Mouse (Mus musculus) right cerebral cortex, postnatal 4 days (tissue): ENCODE measurements around the gene Vegfc.

ENCODE experiments used
- DNase-seq: peaks from one replicate; pipeline ENCODE4 v3.0.0-alpha.2; 2022

The Vegfc gene

DNA sequence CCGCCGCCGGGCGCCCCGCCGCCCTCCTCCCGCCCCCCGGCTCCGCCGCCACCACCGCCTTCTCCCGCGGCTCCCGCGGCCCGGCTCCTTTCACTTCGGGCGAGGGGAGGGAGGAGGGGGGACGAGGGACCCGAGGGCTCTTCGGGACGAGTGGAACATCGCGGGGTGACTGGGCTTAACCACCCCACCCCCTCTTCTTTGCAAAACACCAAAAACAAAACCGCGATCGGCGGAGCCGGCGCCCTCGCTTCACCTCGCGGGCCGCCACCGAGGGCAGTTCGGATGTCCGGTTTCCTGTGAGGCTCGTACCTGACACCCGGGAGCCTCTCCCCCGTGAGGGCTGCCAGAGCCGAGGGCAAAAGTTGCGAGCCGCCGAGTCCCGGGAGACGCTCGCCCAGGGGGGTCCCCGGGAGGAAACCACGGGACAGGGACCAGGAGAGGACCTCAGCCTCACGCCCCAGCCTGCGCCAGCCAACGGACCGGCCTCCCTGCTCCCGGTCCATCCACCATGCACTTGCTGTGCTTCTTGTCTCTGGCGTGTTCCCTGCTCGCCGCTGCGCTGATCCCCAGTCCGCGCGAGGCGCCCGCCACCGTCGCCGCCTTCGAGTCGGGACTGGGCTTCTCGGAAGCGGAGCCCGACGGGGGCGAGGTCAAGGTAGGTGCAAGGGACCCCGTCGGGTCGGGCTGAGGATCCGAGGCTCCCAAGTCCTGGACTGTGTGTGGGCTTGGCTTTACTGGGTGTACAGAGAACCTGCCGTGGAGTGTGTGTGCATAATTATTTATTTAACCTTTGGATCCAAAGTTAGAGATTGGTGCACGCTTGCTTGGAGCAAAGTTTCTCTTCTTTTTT is at the start of gene Vegfc:
Gene Vegfc (plus strand): TSS at position 336 of the 850 bp plus-strand sequence.
- DNase-seq, result peak; percentile 56

DNA sequence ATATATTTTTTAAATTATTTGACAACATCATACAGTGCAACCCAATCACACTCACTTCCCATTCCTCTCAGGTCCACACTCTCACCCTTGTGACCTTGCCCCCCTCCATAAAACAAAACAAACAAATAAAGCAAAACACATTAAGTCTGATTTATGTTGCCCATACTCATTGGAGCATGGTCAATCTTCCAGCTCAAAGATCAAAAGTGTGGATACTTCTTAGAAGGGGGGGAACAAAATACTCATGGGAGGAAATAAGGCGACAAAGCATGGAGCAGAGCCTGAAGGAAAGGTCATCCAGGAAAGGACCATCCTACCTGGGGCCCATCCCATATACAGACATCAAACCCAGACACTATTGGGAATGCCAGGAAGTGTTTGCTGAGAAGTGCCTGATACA is 42.8 kb upstream of the Vegfc start:
- no peak for DNase-seq

DNA sequence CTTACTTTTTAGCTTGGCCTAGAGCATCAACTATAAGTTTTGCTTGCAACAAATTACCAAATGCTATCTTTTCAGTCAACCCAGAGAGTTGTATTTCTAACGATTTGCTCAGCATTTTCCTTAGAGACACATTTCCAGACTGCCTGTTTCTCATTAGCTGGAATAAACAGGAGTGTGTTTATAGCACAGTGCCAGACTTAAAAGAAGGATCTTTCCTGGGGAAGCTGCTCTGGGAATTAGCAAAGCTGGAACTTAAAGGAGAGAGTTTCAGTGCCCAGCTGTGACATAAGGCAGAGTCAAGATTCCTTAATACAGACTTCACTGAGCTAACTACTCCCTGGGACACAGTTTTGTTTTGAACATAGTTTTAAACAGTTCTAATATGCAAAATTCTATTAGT is 34.8 kb upstream of the Vegfc start:
- no peak for DNase-seq

DNA sequence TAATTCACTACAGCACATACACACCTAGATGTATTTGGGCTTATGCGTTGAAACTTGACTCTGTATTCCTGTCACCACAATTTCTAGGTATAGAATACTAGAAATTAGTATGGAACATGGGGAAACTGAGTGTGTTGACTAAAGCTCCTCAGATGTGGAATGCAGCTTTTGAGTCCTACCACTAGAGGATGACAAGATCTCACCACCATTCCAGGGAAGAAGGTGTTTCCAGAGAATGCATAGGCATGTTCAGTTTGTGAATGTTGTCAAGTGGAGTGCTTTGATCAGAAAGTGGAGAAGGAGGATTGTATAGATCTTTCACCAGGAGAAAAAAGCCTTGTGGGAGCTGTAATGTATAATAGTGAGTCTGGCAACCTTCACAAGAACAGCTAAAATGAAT is 33.9 kb upstream of the Vegfc start:
- no peak for DNase-seq

DNA sequence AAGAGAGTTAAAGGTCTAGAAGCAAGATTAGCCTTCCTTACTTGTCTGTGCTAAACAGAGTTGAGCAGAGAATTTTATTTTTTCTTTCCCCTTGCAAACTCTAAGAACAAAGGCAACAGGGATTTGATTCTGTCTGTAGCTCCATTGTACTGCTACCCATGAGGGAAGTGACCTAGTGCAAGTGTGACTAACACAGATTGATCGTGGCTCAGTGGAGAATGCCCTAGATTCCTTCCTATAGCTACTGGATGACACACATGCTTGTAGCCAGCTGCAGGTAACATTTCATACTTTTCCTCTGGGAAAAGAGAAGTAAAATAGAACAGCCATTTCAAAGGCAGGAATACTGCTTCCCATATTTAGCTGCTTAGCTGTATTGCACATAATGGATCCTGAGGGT is 24.2 kb upstream of the Vegfc start:
- no peak for DNase-seq

DNA sequence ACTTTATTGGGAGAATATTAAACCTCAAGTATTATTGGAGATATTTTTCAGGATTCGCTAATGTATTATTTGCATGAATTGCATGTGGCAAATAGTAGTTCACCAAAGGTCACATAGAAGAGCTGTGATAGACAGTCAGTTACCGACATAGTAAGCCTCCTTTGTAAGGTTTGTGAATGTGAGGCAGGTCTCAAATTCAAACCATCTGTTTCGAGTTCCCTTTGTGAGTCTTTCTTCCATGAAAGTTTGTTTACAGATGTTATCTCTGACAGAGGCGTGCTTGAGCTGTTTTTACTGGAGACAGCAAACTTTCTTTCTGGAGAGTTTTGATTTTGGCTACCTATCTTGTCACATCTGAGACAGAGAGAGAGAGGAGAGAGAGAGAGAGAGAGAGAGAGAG is 11.9 kb upstream of the Vegfc start:
- DNase-seq, result no peak

DNA sequence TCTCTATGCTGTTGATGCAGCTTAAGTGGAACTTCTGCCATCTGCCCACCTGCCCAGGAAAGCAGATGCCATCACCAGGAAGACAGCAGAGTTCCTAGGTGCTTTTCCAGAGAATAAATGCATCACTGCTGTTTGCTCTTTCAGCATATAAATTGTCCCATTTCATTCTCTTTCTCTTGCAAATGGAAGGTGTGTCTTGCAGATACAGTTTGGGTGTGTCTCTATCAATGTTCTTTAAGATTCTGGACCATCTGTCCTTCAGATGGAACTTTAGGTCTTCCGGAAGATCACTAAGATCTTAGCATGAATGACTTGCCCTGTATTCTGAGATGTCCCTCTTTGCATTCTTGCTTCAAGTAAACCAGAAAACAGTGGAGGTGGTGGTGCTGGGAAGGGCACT is 1.1 kb upstream of the Vegfc start:
- no peak for DNase-seq

DNA sequence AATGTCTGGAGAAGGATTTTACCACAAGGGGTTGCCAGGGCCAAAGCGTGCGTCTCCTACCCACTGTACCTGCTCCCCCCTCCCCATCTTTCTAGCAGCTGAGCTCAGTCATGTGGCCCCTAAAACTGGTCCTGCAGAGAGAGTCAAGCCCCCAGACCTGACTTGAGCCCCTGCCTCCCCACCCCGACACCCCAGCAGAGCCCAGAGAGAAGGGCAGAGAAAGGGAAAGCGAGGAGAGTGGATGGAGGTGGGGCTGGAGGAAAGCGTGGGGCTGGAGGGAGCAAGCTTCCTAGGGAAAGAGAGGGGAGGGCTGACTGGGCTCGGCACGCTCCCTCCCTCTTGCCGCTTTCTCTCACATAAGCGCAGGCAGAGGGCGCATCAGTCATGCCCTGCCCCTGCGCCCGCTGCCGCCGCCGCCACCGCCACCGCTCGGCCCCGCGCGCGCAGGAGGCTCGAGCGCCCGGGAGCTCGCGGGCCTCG is 575 bp upstream of the Vegfc start:
- no peak for DNase-seq

DNA sequence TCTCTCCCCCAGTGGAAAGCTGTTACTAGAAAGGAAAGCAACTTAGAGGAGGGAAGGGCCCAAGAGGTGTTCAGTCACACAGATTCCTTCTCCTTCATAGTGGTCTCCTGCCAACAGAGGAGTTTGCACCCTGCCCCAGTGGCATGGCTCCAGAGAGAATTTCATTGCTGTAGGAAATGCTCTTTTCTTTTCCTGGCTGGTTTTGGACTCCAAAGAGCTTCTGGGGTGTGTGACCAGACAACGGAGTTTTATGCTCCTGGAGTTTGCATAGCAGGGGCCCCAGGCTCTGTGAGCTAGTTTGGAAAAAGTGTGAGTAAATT is 675 bp downstream of the Vegfc start:
- DNase-seq, result peak; percentile 2

DNA sequence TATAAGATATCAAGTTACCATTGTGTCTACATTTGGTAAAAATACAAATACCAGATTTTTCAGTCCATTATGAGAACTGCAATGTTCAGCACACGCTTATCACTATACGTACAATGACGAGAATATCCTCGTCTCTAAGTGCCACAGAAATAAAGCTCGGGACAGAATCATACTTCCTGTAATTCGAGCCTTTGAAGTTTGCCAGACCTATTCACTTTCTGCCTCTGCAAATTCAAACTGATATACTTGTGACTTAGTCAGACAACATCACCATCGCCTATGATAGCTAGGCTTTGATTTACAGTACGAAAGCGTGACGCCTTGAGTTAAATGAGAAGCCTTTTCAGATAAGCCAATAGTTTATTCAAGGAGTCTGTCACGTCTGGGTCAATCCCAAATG is 1.6 kb downstream of the Vegfc start:
- DNase-seq, result no peak

DNA sequence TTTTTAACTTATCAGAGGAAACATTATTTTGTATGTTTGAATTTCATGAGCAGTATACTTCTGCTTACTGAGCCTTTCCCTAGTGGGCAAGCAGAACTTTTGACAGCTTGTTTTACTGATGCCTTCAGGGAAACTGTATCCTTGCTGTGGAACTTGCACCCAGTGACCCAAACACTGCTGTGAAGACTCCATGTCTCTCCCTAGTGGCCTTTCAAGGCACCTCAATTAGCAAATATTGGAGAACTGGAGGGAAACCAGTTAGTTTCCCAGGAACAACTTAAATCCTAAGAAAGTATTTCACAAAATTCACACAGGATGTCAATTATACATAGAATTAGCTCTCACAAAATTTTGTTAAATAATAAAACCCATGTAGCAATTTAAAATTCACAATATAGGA is 2.2 kb downstream of the Vegfc start:
- DNase-seq, result no peak

DNA sequence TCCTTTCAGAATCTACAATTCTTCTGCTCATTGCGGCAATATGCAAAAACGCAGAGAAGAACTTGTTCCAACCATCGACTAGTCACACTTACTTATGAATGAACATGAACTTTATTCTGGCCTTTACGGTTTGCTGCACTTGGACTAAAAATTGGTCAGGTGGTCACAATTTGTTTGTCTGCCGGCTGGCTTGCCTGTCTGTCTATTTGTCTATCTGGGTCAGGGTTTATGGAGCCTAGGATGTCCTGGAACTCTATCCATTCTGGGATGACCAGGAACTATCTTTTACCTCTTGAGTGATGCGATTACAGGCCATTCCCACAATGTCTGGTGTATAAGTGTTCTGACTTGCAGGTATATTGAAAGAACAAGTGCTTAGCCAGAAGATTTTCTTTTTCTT is 8.5 kb downstream of the Vegfc start:
- DNase-seq, result no peak

DNA sequence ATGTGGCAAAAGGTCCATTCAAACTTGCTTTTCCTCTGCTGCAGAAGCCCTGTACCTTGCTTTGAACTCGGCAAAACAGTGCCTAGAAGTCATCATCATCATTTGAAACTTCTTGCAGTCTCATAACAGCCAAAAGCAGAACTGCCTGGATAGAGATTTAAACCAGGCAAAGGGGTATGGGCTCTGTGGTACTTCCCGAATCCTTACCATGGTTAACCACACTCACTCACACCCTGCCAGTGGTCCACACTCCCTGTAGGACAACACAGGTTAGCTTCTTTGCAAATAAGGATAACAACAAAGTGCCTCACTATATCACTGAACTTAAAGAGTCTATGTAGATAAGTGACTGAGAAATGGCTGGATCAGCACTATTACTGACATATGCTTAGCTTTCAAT is 9.7 kb downstream of the Vegfc start:
- no peak for DNase-seq

DNA sequence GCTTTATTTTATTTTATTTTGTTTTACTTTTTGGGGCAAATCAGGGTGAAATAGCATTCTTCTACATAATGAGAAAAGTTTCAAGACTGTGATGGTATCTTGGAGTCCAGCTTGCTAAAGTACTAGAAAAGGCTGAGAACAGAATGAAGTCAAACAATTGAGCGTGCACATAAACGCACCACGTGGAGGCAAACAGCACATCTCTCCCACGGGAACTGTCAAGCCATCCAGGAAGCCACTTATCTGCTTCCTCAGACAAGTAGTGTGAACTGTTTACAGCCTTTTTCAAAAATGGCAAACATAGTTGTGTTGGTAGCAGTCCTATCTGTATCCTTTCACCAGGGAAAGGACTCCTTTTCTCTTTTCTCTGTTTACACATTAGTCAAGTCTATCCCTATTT is 11.8 kb downstream of the Vegfc start:
- no peak for DNase-seq

DNA sequence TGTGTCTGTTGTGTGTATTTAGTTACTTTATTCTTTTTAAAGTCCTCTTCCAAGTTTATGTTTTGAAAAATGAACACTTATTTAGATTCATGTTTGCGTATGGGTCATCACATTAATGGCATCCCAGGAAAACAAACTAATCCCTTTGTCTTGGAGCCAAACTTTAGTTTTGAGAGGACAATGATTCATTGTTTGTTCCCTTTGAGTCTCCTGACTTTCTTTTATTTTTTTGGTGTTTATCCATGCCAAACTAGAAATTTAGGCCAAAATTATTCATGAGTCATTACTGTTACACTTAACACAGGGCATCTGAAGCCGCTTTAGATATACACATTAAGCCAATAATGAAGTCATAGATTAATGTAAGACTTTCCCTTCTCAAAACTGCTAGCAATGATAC is 12.5 kb downstream of the Vegfc start:
- no peak for DNase-seq

DNA sequence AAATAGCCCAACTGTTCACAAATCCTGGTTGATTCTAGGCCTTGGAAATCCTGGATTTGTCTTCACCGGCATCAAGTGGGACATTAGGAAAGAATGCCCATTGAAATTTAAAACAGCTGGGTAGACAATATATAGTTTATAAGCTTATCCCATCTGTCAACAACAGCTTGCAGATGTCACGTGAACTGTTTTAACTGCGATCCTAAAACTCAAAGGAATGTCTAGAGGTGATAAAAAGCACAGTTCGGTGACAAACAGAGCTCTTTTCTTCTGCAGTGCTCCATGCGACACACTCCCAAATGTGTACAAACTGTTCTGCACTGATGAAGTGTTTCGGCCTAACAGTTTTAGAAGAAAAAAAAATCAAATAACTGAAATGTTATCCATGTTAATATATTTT is 22.7 kb downstream of the Vegfc start:
- DNase-seq, result no peak

DNA sequence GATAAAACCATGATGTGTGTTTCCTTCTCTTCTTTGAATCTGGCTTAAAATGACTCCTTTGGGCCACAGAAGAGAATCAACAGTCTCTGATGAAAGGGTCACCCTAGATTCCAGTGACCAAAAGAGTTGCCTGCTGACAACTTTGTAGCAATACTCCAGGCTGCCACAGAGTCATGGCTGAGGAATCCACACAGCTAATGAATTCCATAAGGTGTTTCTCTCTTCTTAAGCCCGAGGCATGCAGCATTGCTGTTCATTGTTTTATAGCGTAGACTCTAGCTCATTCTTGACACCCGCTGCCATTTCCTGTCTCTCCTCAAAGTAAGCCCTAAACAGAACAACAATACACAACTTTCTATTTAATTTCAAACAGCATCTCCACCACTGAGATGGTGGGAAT is 37.2 kb downstream of the Vegfc start:
- no peak for DNase-seq

DNA sequence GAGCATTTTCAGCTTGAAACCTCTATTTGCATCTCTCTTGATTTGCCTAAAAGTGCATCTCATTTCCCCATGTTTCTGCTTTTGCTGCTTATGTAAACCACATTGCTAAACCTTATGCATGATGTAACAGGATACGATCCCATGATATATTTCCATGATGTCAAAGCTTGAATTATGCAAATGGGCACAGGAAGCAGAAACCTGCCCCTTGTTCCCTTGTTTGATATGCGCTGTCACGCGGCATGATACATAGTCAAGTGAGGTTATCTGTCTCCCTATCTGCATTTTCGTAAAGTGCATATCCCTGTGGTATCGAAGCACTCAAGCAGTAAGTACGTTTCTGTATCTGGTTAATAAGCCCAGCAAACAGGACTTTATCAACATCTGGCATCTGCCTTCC is 42.7 kb downstream of the Vegfc start:
- no peak for DNase-seq

DNA sequence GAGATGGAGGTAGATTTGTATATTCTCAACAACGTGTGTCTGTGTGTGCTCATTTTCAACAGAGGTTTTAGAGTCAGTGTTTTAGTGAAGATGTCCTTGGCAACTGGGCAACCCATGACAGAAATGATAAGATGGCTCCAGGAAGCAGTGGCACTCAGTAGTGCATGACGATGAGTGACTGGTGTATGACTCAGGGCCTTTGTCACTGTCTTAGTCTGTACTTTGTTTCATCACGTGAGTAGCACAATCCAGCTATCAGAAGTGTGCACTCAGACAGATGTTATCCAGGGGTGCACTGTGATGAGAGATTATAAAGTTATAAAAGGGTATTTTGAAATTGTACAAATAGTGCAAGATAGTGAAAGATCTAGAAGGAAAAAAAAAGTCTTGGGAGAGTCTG is 44.5 kb downstream of the Vegfc start:
- DNase-seq, result no peak

DNA sequence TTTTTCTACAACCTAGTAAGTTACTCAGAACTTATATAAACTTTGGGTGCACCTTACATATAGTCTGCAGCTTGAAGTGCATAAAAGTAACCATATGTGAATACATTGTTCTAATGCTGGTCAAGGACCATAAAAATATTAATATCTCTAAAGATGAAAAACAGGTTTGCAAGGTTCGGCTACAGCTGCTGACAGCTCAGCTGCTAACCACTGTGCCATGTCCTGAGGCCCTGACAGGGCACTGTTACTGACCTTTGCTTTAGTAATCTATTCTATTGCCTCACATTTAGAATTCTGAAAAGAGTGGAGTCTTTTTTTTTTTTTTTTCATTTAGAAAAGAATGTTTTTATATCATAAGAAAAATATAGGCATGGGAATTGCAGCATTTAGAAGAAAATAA is 44.9 kb downstream of the Vegfc start:
- DNase-seq, result no peak

DNA sequence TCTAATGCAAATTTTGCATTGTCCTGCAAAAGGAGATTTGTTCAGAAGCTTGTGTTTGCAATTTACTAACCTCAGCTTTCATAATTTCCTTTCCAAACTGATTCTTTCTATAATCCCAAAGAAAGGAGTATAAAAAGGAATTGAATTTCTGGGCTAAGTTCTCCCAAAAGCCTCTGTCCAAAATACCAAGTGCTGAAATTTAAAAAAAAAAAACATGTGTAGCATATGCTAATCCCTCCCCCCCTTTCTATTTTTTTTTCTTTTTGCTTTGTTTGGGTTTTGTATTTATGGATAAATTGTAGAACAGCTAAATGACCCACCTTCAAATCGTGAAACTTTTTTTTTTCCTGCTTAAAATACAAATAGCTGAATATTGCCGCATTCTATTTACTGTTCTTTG is 53.2 kb downstream of the Vegfc start:
- DNase-seq, result no peak

DNA sequence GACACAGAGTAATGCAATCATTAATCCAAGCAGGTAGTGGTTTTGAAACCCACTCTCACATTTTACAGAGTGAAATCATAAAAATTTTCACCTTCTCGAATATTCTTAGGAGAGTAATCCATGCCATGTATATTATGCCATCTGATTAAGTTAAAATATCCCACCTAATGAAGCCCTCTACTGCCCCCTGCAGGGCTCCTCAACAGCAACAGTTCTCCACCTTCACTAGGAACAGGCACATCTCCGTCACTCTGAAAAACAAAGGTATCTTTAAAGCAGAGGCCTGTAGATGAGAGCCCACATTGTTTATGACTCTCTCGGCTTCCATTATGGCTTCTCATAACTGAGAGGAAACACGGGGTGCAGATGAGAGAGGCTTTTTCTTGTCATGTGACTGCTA is 75.8 kb downstream of the Vegfc start:
- DNase-seq, result peak; percentile 54

DNA sequence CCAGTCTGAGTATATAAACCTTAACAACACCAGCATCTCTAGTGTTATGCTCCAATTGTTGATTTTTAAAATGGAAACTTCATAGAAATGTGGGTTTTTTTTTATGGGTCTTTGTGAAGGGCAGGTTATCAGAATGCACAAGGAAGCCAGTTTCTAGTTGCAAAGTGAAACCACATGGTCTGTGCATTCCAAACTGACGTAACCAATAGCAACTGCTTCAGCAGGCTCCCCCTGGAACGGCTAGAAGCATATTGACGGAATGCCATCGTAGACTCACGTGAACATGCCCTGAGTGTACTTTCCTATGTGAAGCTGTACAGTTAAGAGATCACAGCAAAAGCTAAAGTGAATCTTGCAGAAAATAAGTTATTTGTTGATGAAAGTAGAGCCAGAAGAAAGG is 86.1 kb downstream of the Vegfc start:
- no peak for DNase-seq

DNA sequence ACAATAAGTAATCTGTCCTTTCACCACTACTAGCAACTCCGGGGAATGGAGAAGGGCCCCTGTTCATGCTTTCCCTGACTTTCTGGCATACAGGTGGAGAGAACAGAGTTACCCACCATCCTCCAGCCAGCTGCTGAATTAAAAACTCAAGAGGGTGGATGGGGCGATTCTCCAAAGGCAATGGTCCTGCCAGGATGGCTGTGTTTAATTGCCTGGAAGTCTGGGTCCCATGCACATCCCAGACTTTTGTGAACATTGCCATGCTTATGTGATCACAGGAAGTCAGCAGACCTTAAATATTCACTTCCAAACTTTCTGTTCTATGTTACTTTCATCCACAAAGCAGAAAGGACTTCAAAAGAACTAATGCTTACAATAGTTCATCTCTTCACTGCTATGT is 107.9 kb downstream of the Vegfc start:
- DNase-seq, result no peak

DNA sequence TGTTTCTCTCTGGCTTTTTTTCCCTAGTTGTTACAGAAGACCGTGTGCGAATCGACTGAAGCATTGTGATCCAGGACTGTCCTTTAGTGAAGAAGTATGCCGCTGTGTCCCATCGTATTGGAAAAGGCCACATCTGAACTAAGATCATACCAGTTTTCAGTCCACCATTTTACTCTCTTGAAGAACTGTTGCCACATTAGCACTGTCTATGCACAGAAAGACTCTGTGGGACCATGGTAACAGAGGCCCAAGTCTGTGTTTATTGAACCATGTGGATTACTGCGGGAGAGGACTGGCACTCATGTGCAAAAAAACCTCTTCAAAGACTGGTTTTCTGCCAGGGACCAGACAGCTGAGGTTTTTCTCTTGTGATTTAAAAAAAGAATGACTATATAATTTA is 108.5 kb downstream of the Vegfc start:
- no peak for DNase-seq
